Mouse (Mus musculus) bone marrow, adult 2 months (tissue): ENCODE data around the gene Spag9.

Source experiments
- CTCF ChIP-seq: fragments of 200-500 bp; IDR thresholded peaks from 2 replicates; pipeline ENCODE4 v1.5.1; 2011; ENCODE audit warnings: low read length, control low read depth; ENCODE audit not compliant: control insufficient read depth, insufficient read depth
- POLR2A ChIP-seq: fragments of 200-500 bp; IDR thresholded peaks from 2 replicates; pipeline ENCODE4 v1.6.1; 2011; ENCODE audit warnings: low read depth, mild to moderate bottlenecking, control low read depth, low read length, borderline replicate concordance; ENCODE audit not compliant: control insufficient read depth

DNA sequence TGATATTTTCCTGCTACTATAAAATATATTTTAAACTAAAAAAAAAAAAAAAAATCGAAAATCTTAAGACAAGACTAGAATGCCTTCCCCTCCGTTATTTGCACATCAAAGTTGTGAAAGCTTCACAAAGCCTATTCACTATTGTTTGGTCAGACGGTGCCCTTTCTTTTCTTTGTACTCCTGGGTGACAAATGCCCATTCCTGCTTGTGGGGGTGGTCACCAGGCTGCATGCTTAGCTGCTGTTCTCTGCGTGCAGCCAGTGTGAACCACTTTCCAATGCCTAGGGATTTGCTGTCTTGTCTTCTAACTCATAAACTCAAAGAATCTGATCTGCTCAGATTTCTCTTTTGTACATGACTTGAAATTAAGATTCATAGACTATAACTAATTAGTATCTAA is 49.1 kb downstream of the Spag9 start:
- TF ChIP-seq POLR2A (no peak), CTCF (no peak)
